Mouse (Mus musculus) hindbrain, embryonic 16.5 days (tissue): ENCODE results near the gene Scarf1. TPM values are rescaled to one million over a fixed set of nuclear protein-coding genes. Genes with fewer than 3 reads are reported as not detected.

Experiments
- ATAC-seq: fragments of 200-750 bp; cut with Nextera tagmentation; 2 replicates; pipeline ENCODE4 v1.8.0; 2017; ENCODE audit warnings: moderate TSS enrichment, moderate library complexity
- H3K27ac ChIP-seq: fragments of 300-500 bp; sonication (generic); 2 replicates; pipeline ENCODE4 v1.5.1; 2014; ENCODE audit warnings: low read depth, mild to moderate bottlenecking, control low read depth, low read length, moderate library complexity
- H3K27me3 ChIP-seq: fragments of 300-500 bp; sonication (generic); replicated peaks from 2 replicates; pipeline ENCODE4 v1.6.1; 2014; ENCODE audit warnings: low read length; ENCODE audit not compliant: control insufficient read depth, insufficient read depth
- H3K36me3 ChIP-seq: fragments of 300-500 bp; sonication (generic); 2 replicates; pipeline ENCODE4 v1.6.1; 2014; ENCODE audit warnings: mild to moderate bottlenecking, low read length, moderate library complexity, mixed read lengths; ENCODE audit not compliant: control insufficient read depth, insufficient read depth
- H3K4me1 ChIP-seq: fragments of 300-500 bp; sonication (generic); 2 replicates; pipeline ENCODE4 v1.6.1; 2014; ENCODE audit warnings: low read depth, low read length; ENCODE audit not compliant: control insufficient read depth, insufficient read depth
- H3K4me2 ChIP-seq: fragments of 300-500 bp; sonication (generic); 2 replicates; pipeline ENCODE4 v1.6.1; 2014; ENCODE audit warnings: mild to moderate bottlenecking, low read length, control low read depth, moderate library complexity
- H3K4me3 ChIP-seq: fragments of 300-500 bp; sonication (generic); 2 replicates; pipeline ENCODE4 v1.5.1; 2014; ENCODE audit warnings: mild to moderate bottlenecking, low read length, control low read depth, moderate library complexity
- H3K9ac ChIP-seq: fragments of 300-500 bp; sonication (generic); 2 replicates; pipeline ENCODE4 v1.6.1; 2014; ENCODE audit warnings: low read depth, mild to moderate bottlenecking, control low read depth, low read length, moderate library complexity
- H3K9me3 ChIP-seq: fragments of 300-500 bp; sonication (generic); 2 replicates; pipeline ENCODE4 v1.6.1; 2014; ENCODE audit warnings: mild to moderate bottlenecking, low read length, moderate library complexity; ENCODE audit not compliant: control insufficient read depth
- WGBS: fragments of 180-500 bp; shearing (Covaris S2); extraction: QIAGEN DNeasy Blood & Tissue Kit; methylation state at CpG from one replicate; pipeline ENCODE4 v1.1.7; 2014; 5-methylcytosine and 5-hydroxymethylcytosine counted together
- polyA plus RNA-seq: library from polyadenylated mRNA; unstranded; fragments of >200 nt; fragmentation: Nextera tagmentation; extraction: Ambion mirVana; gene quantifications from 2 replicates; pipeline ENCODE4 v1.2.1, GENCODE M21; 2015

The Scarf1 gene
- polyA plus RNA-seq, 1 experiment from 2014 or later = 4.2 TPM

GRCm38 (mm10) chr11:75525531-75526125 is 12.3 kb downstream of the Scarf1 start:
- Histone ChIP-seq H3K9ac (no peak overlapping the region), H3K27me3 (0 out of 2 replicates have a peak, but pooled peaks cover 2% of the 10 kb centered on the region), H3K9me3 (no peaks in the 10 kb centered on the region), H3K4me1 (no peaks in the 10 kb centered on the region; the same call in 1 of the 2 replicates), H3K36me3 (no peaks in the 10 kb centered on the region), H3K4me3 (no peak overlapping the region), H3K27ac (no peak overlapping the region), H3K4me2 (no peak overlapping the region)
- no peak for ATAC-seq
- WGBS = 84% methylated on average over 15 of the region's 15 CpGs

- H3K4me3 ChIP-seq = no peak overlapping the region
- WGBS = 84% methylated on average over 6 of the region's 6 CpGs
- no peaks in the 10 kb centered on the region for H3K36me3 ChIP-seq
- H3K4me1 ChIP-seq = no peaks in the 10 kb centered on the region; the same call in 1 of the 2 replicates
- H3K27me3 ChIP-seq = 0 out of 2 replicates have a peak, but pooled peaks cover 2% of the 10 kb centered on the region
- H3K4me2 ChIP-seq = no peak overlapping the region
- H3K9me3 ChIP-seq = no peaks in the 10 kb centered on the region
- H3K9ac ChIP-seq = no peak overlapping the region
- ATAC-seq = no peak
- no peak overlapping the region for H3K27ac ChIP-seq
These were observed 13.6 kb downstream of the Scarf1 start for GRCm38 (mm10) chr11:75526943-75527342.

- H3K9me3 ChIP-seq = no peaks in the 10 kb centered on the region
- H3K36me3 ChIP-seq = no peaks in the 10 kb centered on the region
- peaks cover 17% of the 10 kb centered on the region for H3K4me1 ChIP-seq
- no peak overlapping the region; the same call in 1 of the 2 replicates for H3K4me2 ChIP-seq
- H3K4me3 ChIP-seq = no peak overlapping the region
- no peak overlapping the region; the same call in 1 of the 2 replicates for H3K27ac ChIP-seq
- 0 out of 2 replicates have a peak, but pooled peaks cover 2% of the 10 kb centered on the region for H3K27me3 ChIP-seq
- H3K9ac ChIP-seq = no peak overlapping the region
- WGBS = 53% methylated on average over 4 of the region's 4 CpGs
- ATAC-seq = no peak
These were observed 16.4 kb downstream of the Scarf1 start for GRCm38 (mm10) chr11:75529771-75530170.

GRCm38 (mm10) chr11:75530325-75530724 is 17.0 kb downstream of the Scarf1 start:
- no peaks in the 10 kb centered on the region for H3K9me3 ChIP-seq
- H3K4me3 ChIP-seq = peak overlapping the region; percentile 80
- H3K4me2 ChIP-seq = peak overlapping the region; percentile 97
- 0 out of 2 replicates have a peak, but pooled peaks cover under 1% of the 10 kb centered on the region for H3K27me3 ChIP-seq
- WGBS = 0% methylated on average over 10 of the region's 10 CpGs
- peak; percentile 35; the same call in 1 of the 2 replicates for ATAC-seq
- H3K9ac ChIP-seq = peak overlapping the region; percentile 76
- peak overlapping the region; percentile 98 for H3K27ac ChIP-seq
- H3K4me1 ChIP-seq = peaks cover 22% of the 10 kb centered on the region
- no peaks in the 10 kb centered on the region for H3K36me3 ChIP-seq

GRCm38 (mm10) chr11:75530845-75531373 is 17.6 kb downstream of the Scarf1 start:
- peaks cover 28% of the 10 kb centered on the region for H3K4me1 ChIP-seq
- no peaks in the 10 kb centered on the region for H3K36me3 ChIP-seq
- under 1% methylated on average over 29 of the region's 31 CpGs for WGBS
- H3K27me3 ChIP-seq = no peaks in the 10 kb centered on the region
- H3K4me2 ChIP-seq = peak overlapping the region; percentile 97
- H3K9me3 ChIP-seq = no peaks in the 10 kb centered on the region
- peak overlapping the region; percentile 80 for H3K4me3 ChIP-seq
- peak overlapping the region; percentile 76 for H3K9ac ChIP-seq
- peak overlapping the region; percentile 98 for H3K27ac ChIP-seq
- peak; percentile 37 for ATAC-seq

- H3K27ac ChIP-seq = peak within 1 kb of the TSS; percentile 98
- peak; percentile 95 for ATAC-seq
- H3K27me3 ChIP-seq = no peaks in the 10 kb centered on the region
- no peaks in the 10 kb centered on the region for H3K36me3 ChIP-seq
- H3K4me1 ChIP-seq = peaks cover 28% of the 10 kb centered on the region
- peak within 1 kb of the TSS; percentile 90 for H3K9ac ChIP-seq
- H3K9me3 ChIP-seq = no peaks in the 10 kb centered on the region
- peak within 1 kb of the TSS; percentile 80 for H3K4me3 ChIP-seq
- under 1% methylated on average over 60 of the region's 62 CpGs for WGBS
- peak within 1 kb of the TSS; percentile 97 for H3K4me2 ChIP-seq
These were observed 18.3 kb downstream of the Scarf1 start, which contains the start of gene Slc43a2 for GRCm38 (mm10) chr11:75531469-75532242. Gene Slc43a2, plus strand, starts transcription at chr11:75531694.

GRCm38 (mm10) chr11:75532340-75533277 is 19.3 kb downstream of the Scarf1 start:
- Histone ChIP-seq H3K36me3 (no peaks in the 10 kb centered on the region), H3K27me3 (no peaks in the 10 kb centered on the region), H3K4me1 (peaks cover 28% of the 10 kb centered on the region), H3K4me2 (peak overlapping the region; percentile 97), H3K9me3 (no peaks in the 10 kb centered on the region), H3K9ac (peak overlapping the region; percentile 90), H3K27ac (peak overlapping the region; percentile 98), H3K4me3 (peak overlapping the region; percentile 80)
- 9% methylated on average over 38 of the region's 38 CpGs for whole genome bisulfite sequencing
- peak; percentile 12; the same call in 1 of the 2 replicates for ATAC-seq

GRCm38 (mm10) chr11:75533314-75534015 is 20.1 kb downstream of the Scarf1 start:
- Histone ChIP-seq H3K9me3 (no peaks in the 10 kb centered on the region), H3K36me3 (no peaks in the 10 kb centered on the region), H3K4me1 (peaks cover 33% of the 10 kb centered on the region), H3K9ac (peak overlapping the region; percentile 90), H3K27me3 (no peaks in the 10 kb centered on the region), H3K27ac (peak overlapping the region; percentile 3), H3K4me2 (peak overlapping the region; percentile 97), H3K4me3 (peak overlapping the region; percentile 80)
- ATAC-seq = no peak
- WGBS = 76% methylated on average over 6 of the region's 6 CpGs
